Mouse (Mus musculus) stomach, embryonic 14.5 days (tissue): ENCODE measurements at regions not wholly inside any gene's neighbourhood (a gene's known extent, or its start where the extent isn't known, plus 50 kb on each side); places are given as distances from the start of the nearest gene placed in this dataset.

Experiments used
- ATAC-seq: fragments of 200-750 bp; cut with Nextera tagmentation; 2 replicates; pipeline ENCODE4 v1.8.0; 2017; ENCODE audit warnings: low read depth, moderate TSS enrichment; ENCODE audit not compliant: insufficient number of reproducible peaks, insufficient read depth, low FRiP score
- H3K27ac ChIP-seq: fragments of 300-500 bp; sonication (generic); 2 replicates; pipeline ENCODE4 v1.5.1; 2014; ENCODE audit warnings: mild to moderate bottlenecking, low read length, moderate library complexity, mixed read lengths
- H3K27me3 ChIP-seq: fragments of 300-500 bp; sonication (generic); 2 replicates; pipeline ENCODE4 v1.6.1; 2014; ENCODE audit warnings: low read length, control low read depth, mixed read lengths; ENCODE audit not compliant: control insufficient read depth, insufficient read depth
- H3K36me3 ChIP-seq: fragments of 300-500 bp; sonication (generic); 2 replicates; pipeline ENCODE4 v1.6.1; 2014; ENCODE audit warnings: mild to moderate bottlenecking, control low read depth, low read length, moderate library complexity, mixed read lengths; ENCODE audit not compliant: control insufficient read depth, insufficient read depth
- H3K4me1 ChIP-seq: fragments of 300-500 bp; sonication (generic); 2 replicates; pipeline ENCODE4 v1.6.1; 2014; ENCODE audit warnings: low read length, control low read depth, mixed read lengths; ENCODE audit not compliant: control insufficient read depth, insufficient read depth
- H3K4me2 ChIP-seq: fragments of 300-500 bp; sonication (generic); replicated peaks from 2 replicates; pipeline ENCODE4 v1.6.1; 2014; ENCODE audit warnings: low read depth, low read length, control low read depth
- H3K4me3 ChIP-seq: fragments of 300-500 bp; sonication (generic); 2 replicates; pipeline ENCODE4 v1.5.1; 2014; ENCODE audit warnings: low read depth, low read length, control low read depth
- H3K9ac ChIP-seq: fragments of 300-500 bp; sonication (generic); replicated peaks from 2 replicates; pipeline ENCODE4 v1.6.1; 2014; ENCODE audit warnings: low read depth, mild to moderate bottlenecking, control low read depth, low read length, moderate library complexity, mixed read lengths
- H3K9me3 ChIP-seq: fragments of 300-500 bp; sonication (generic); 2 replicates; pipeline ENCODE4 v1.6.1; 2016; ENCODE audit warnings: low read depth, low read length, control low read depth; ENCODE audit not compliant: control insufficient read depth
- WGBS: fragments of 180-500 bp; shearing (Covaris S2); extraction: QIAGEN DNeasy Blood & Tissue Kit; methylation state at CpG from one replicate; pipeline ENCODE4 v1.1.7; 2014; 5-methylcytosine and 5-hydroxymethylcytosine counted together

DNA sequence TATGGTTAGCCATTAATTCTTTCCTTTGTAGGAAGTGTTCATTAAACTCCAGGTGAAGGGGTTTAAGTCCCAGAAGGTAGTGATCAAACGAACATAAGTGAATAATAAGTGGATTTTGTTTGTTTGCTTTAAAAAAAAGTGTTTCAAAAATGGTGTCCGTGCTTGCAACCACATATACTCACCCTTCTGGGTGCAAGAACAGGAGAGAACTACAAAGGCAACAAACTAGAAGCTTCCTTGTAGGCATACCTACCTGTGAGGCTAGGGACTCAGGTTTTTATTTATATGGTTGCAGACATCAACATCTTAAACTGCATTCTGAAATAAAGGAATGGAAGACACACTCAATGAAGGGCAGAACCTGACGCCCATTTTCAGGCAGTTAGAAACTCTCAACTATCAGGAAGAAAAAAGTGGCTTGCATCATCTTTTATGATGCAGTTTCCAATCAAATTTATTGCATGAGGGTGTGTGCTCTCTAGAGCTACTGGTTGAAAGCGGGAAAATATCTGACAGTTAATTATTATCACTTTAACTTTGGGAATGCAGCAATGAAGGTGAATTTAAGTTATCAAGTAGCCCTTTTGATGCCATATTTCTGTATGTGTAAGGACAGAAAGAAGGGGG is 117.1 kb downstream of the Csl start:
- Histone ChIP-seq H3K36me3 (no peaks in the 10 kb centered on the region), H3K4me2 (no peak overlapping the region), H3K27me3 (no peaks in the 10 kb centered on the region), H3K9ac (no peak overlapping the region), H3K9me3 (no peaks in the 10 kb centered on the region), H3K4me1 (no peaks in the 10 kb centered on the region), H3K27ac (no peak overlapping the region), H3K4me3 (no peak overlapping the region)
- no peak for ATAC-seq
- 63% methylated on average over 4 of the region's 4 CpGs for WGBS

DNA sequence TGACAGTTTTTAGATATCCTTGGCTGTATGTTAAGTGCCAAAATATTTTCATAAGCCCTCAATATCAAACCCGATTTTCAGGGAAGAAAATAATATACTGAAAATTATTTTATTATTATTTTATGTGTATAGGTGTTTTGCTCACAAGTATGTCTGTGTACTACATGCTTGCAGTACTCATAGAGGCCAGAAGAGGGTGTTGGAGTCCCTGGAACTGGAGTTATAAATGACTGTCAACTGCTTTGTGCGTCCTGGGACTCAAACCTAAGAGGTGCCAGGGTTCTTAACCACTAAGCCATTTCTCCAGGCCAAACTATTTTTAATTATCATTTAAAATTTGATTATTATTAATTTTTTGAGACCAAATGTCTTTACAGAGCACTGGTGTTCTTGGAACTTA is 114.5 kb downstream of the Csl start:
- no peak for ATAC-seq
- H3K9ac ChIP-seq = no peak overlapping the region
- no peak overlapping the region for H3K4me3 ChIP-seq
- no peak overlapping the region for H3K4me2 ChIP-seq
- H3K27ac ChIP-seq = no peak overlapping the region
- no peaks in the 10 kb centered on the region for H3K36me3 ChIP-seq
- no peaks in the 10 kb centered on the region for H3K27me3 ChIP-seq
- no peaks in the 10 kb centered on the region for H3K4me1 ChIP-seq
- WGBS = 46% methylated on average over 2 of the region's 2 CpGs
- H3K9me3 ChIP-seq = no peaks in the 10 kb centered on the region

- Histone ChIP-seq H3K9me3 (no peaks in the 10 kb centered on the region), H3K36me3 (no peaks in the 10 kb centered on the region)
- 85% methylated on average over 1 of the region's 1 CpGs for WGBS
Observed at GRCm38 (mm10) chr10:99652011-99652410, 107.4 kb downstream of the Csl start.

GRCm38 (mm10) chr10:99654284-99654683 is 105.2 kb downstream of the Csl start:
- Histone ChIP-seq H3K4me2 (no peak overlapping the region), H3K4me3 (no peak overlapping the region), H3K36me3 (no peaks in the 10 kb centered on the region), H3K4me1 (no peaks in the 10 kb centered on the region), H3K27me3 (no peaks in the 10 kb centered on the region), H3K9ac (no peak overlapping the region), H3K27ac (no peak overlapping the region), H3K9me3 (no peaks in the 10 kb centered on the region)
- no peak for ATAC-seq
- 82% methylated on average over 4 of the region's 4 CpGs for WGBS

More at GRCm38 (mm10) chr10:99652011-99652410, 107.4 kb downstream of the Csl start:
- no peaks in the 10 kb centered on the region for H3K4me1 ChIP-seq
- ATAC-seq = no peak
- H3K27ac ChIP-seq = no peak overlapping the region
- no peak overlapping the region for H3K4me3 ChIP-seq
- no peak overlapping the region for H3K9ac ChIP-seq
- no peaks in the 10 kb centered on the region for H3K27me3 ChIP-seq
- H3K4me2 ChIP-seq = no peak overlapping the region

- H3K27me3 ChIP-seq = no peaks in the 10 kb centered on the region
- no peaks in the 10 kb centered on the region for H3K4me1 ChIP-seq
- 76% methylated on average over 3 of the region's 3 CpGs for WGBS
- no peaks in the 10 kb centered on the region for H3K36me3 ChIP-seq
- no peak overlapping the region for H3K4me2 ChIP-seq
- H3K9me3 ChIP-seq = no peaks in the 10 kb centered on the region
- H3K9ac ChIP-seq = no peak overlapping the region
- H3K4me3 ChIP-seq = no peak overlapping the region
- H3K27ac ChIP-seq = no peak overlapping the region
- no peak for ATAC-seq
Observed at GRCm38 (mm10) chr10:99676557-99677098, 82.8 kb downstream of the Csl start.

DNA sequence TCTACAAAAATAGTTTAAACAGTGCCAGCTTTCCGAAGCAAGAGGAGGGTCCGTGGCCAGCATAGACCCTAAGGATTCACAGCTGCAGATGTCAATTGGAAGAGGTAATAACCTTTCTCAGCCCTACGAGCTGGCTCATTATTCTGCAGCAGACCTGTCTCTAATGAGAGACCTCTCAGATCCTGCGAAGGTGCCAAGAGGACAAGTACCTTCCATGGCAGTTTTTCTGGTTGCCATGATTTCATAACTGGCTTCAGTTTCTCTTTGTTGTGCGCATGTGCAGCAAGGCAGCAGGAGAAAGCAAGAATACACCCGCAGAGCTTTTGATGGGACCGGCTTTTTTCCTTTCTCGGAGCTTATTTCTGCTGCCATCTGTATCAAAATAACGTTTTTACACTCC is 81.4 kb downstream of the Csl start:
- WGBS = 81% methylated on average over 9 of the region's 9 CpGs

DNA sequence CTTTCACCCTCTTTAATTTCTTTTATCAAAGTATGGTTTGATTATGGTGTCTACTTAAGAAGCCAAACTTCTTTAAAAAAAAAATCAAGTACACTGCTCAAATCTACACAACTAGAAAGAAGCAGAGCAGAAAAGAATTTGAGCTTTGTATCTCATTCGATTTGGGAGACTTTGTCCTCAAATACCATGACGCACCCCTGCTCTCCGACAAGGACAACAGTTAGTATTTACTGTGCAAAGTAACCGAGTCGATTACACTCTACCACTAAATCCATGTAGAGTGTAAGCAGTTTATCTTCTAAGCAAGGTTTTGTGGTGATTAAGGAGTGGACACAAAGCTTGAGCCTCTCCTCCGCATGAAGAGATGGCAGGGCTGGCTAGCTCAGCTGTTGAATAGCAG is 79.6 kb downstream of the Csl start:
- H3K9ac ChIP-seq = no peak overlapping the region
- whole genome bisulfite sequencing = 76% methylated on average over 6 of the region's 6 CpGs
- H3K4me1 ChIP-seq = no peaks in the 10 kb centered on the region
- H3K9me3 ChIP-seq = no peaks in the 10 kb centered on the region
- H3K36me3 ChIP-seq = no peaks in the 10 kb centered on the region
- no peak overlapping the region for H3K4me3 ChIP-seq
- no peak overlapping the region for H3K4me2 ChIP-seq
- no peak for ATAC-seq
- no peaks in the 10 kb centered on the region for H3K27me3 ChIP-seq
- no peak overlapping the region for H3K27ac ChIP-seq

More for the DNA sequence above, 81.4 kb downstream of the Csl start:
- Histone ChIP-seq H3K27me3 (no peaks in the 10 kb centered on the region), H3K9me3 (no peaks in the 10 kb centered on the region), H3K4me3 (no peak overlapping the region), H3K4me2 (no peak overlapping the region), H3K27ac (no peak overlapping the region), H3K9ac (no peak overlapping the region), H3K36me3 (no peaks in the 10 kb centered on the region), H3K4me1 (no peaks in the 10 kb centered on the region)
- ATAC-seq = no peak

DNA sequence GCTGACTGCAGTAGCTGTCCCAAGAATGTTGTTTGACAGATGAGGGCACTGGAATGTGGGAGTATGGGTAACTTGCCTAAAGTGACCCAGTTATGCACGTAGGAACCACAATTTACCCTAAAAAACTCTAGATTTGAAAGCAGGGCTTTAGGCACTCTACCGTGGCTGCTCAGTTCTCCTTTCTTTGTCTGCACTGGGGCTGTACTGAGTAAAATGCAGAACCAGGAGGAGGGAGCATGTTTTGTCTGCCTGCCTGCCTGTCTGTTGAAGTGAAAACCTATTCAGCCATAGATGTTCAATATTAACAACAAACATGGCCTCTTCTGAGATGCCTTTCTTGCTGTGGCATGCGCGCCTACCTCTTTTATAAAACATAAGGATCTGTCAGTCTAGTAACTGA is 77.5 kb downstream of the Csl start:
- ATAC-seq = no peak
- no peak overlapping the region for H3K27ac ChIP-seq
- H3K36me3 ChIP-seq = no peaks in the 10 kb centered on the region
- 67% methylated on average over 4 of the region's 4 CpGs for WGBS
- no peak overlapping the region for H3K4me2 ChIP-seq
- H3K4me3 ChIP-seq = no peak overlapping the region
- H3K27me3 ChIP-seq = no peaks in the 10 kb centered on the region
- no peak overlapping the region for H3K9ac ChIP-seq
- H3K4me1 ChIP-seq = no peaks in the 10 kb centered on the region
- H3K9me3 ChIP-seq = no peaks in the 10 kb centered on the region

DNA sequence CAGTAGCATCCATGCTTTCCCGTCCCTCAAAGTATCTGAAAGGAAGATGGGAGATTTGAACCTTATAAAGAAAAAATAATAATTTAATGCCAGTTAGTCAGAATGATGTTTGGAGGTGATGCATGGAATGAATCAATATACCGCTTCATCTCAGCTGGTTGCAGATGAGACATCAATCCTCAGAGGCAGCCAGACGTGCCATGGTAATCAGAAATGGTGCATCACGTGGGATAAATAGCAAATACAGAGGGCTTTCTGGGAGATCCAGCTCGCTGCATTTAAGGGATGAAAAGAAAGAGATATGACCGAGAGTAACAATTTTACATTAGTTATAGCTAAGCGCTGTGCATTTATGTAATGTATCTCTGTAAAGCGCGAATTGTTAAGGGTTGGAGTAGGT is 77.1 kb downstream of the Csl start:
- Histone ChIP-seq H3K27me3 (no peaks in the 10 kb centered on the region), H3K4me2 (no peak overlapping the region), H3K4me3 (no peak overlapping the region), H3K4me1 (no peaks in the 10 kb centered on the region), H3K27ac (no peak overlapping the region), H3K36me3 (no peaks in the 10 kb centered on the region), H3K9ac (no peak overlapping the region), H3K9me3 (no peaks in the 10 kb centered on the region)
- WGBS = 89% methylated on average over 9 of the region's 9 CpGs
- no peak for ATAC-seq
